Mouse (Mus musculus): ENCODE measurements around the gene Rln3.

DNA sequence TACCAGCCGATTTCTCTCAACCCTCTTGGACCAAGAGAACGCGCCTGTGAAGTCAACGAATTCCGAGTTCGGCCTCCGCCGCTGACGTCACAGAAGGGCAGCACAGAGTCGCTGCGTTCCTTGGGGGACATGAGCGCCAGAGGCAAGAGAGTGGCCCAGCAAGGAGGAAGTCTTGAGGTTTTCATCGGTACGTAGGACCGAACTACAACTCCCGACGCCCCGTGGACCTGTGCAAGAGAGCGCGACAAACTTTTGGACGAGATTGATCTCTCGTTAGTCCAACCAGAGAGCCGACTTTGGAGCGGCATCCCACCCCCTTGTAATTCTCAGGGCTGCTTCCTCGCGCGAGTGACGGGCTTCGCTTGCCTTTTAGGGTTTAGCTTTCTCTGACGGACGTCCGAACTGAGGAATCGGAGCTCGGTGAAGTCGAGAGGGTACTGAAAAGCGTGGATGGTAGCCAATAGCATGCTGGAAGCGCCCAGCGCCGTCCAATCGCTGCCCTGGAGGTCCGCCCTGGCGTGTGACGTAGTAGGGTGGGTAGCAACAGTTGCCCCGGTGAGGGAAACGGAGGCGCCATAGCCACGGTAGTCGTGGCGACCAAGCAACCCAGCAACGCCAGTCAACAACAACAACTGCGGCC, 21.6 kb upstream of the Rln3 start, which contains the start of gene Rfx1:
- TF ChIP-seq CTCF (IDR thresholded peaks at IDR 0.05; ENCODE audit: borderline replicate concordance, insufficient read depth, low read depth, low read length) (no peak), POLR2A (IDR thresholded peaks at IDR 0.05; ENCODE audit: borderline replicate concordance, insufficient read depth, low read length) (peak; percentile 69)

Data from cerebellum, adult 2 months (tissue).